ENCODE assay signal across 8 mouse cellular contexts in genomic region chr4:43726995-43727394, GRCm38 (mm10). TPM values are rescaled to one million over a fixed set of nuclear protein-coding genes. Genes with fewer than 3 reads are reported as not detected.
A peak's percentile ranks its signal among the peaks of the same experiment; 100 is the strongest.
DNase-seq lines count a peak whose midpoint lies in the region; ATAC-seq lines count a peak whose summit lies in the region.

TSS of gene Hrct1 (plus strand) at chr4:43727188.

- peak within 1 kb of the TSS; percentile 84 for H3K27ac ChIP-seq in kidney, embryonic 16.5 days (ENCODE audit: low read length)
- no peak within 1 kb of the TSS for H3K27ac ChIP-seq in midbrain, embryonic 16.5 days (ENCODE audit: low read length)

- peak; percentile 11 to 14 for DNase-seq in spleen, postnatal 36 days (ENCODE audit: low spot score in 2 of 2)
- DNase-seq in spleen, postnatal 10 days (ENCODE audit: low spot score in 2 of 2) = no peak
- peak; percentile 92 to 97 for DNase-seq in heart, adult 18-20 months
- DNase-seq in lung, postnatal 4 days = peak; percentile 87 to 93
- no peak for DNase-seq in layer of hippocampus, postnatal 14 days (ENCODE audit: low spot score in 2 of 2)
- DNase-seq in embryo, embryonic 10.5 days (ENCODE audit: low spot score) = no peak

- H3K27me3 ChIP-seq in kidney, embryonic 16.5 days (ENCODE audit: insufficient read depth, low read length) = no peaks in the 10 kb centered on the region
- no peaks in the 10 kb centered on the region for H3K27me3 ChIP-seq in midbrain, embryonic 16.5 days (ENCODE audit: control insufficient read depth, insufficient read depth, low read depth, low read length)

- H3K9ac ChIP-seq in kidney, embryonic 16.5 days (replicated peaks; ENCODE audit: low read length) = no peak within 1 kb of the TSS; the same call in 1 of the 2 replicates
- no peak within 1 kb of the TSS for H3K9ac ChIP-seq in midbrain, embryonic 16.5 days (ENCODE audit: low read depth, low read length)

- 30% methylated on average over 3 of the region's 3 CpGs for WGBS in kidney, embryonic 16.5 days
- WGBS in midbrain, embryonic 16.5 days = 62% methylated on average over 3 of the region's 3 CpGs

- H3K36me3 ChIP-seq in kidney, embryonic 16.5 days (ENCODE audit: insufficient read depth, low read length) = no peaks in the 10 kb centered on the region
- no peaks in the 10 kb centered on the region for H3K36me3 ChIP-seq in midbrain, embryonic 16.5 days (ENCODE audit: control insufficient read depth, insufficient read depth, low read length)

- H3K4me3 ChIP-seq in kidney, embryonic 16.5 days (ENCODE audit: low read length) = no peak within 1 kb of the TSS
- no peak within 1 kb of the TSS for H3K4me3 ChIP-seq in midbrain, embryonic 16.5 days (ENCODE audit: low read depth, low read length)

- H3K9me3 ChIP-seq in kidney, embryonic 16.5 days (ENCODE audit: low read length) = no peaks in the 10 kb centered on the region
- H3K9me3 ChIP-seq in midbrain, embryonic 16.5 days (replicated peaks; ENCODE audit: control insufficient read depth, low read length, poor library complexity, severe bottlenecking) = no peaks in the 10 kb centered on the region

- peaks cover 31% of the 10 kb centered on the region for H3K4me1 ChIP-seq in kidney, embryonic 16.5 days (ENCODE audit: insufficient read depth, low read length)
- no peaks in the 10 kb centered on the region for H3K4me1 ChIP-seq in midbrain, embryonic 16.5 days (ENCODE audit: control insufficient read depth, insufficient read depth, low read length)

- no peak within 1 kb of the TSS for H3K4me2 ChIP-seq in kidney, embryonic 16.5 days (replicated peaks; ENCODE audit: low read depth, low read length)
- H3K4me2 ChIP-seq in midbrain, embryonic 16.5 days (ENCODE audit: low read length) = no peak within 1 kb of the TSS

- peak; percentile 78 for ATAC-seq in kidney, embryonic 16.5 days (ENCODE audit: low FRiP score, low TSS enrichment)
- ATAC-seq in midbrain, embryonic 16.5 days = no peak

RNA-seq across cellular contexts. Expression of gene Hrct1, which starts in this region (rescaled TPM):
- total RNA-seq in heart, adult 18-20 months (2021) = 1 to 10 TPM; 4.2 to 4.9 TPM
- 1.1 and 1.3 TPM in 2 replicates for polyA plus RNA-seq in kidney, embryonic 16.5 days (2015; fragmentation: Nextera tagmentation; extraction: Ambion mirVana)
- 0.29 and 0.34 TPM in 2 replicates for polyA plus RNA-seq in midbrain, embryonic 16.5 days (2015; fragmentation: Nextera tagmentation; extraction: Ambion mirVana)
- 1 to 10 TPM in 1 of 2 experiments, under 1 TPM in 1; 0.52 to 1.5 TPM for total RNA-seq in layer of hippocampus, postnatal 14 days (2021)

Comparison
In these comparisons a context has a peak if more than half of its experiments do, and no peak if none do; other contexts are left out.
1. DNase-seq: peak in spleen, postnatal 36 days (2 of 2), heart, adult 18-20 months (2 of 2) and lung, postnatal 4 days (2 of 2); none in spleen, postnatal 10 days (0 of 2), layer of hippocampus, postnatal 14 days (0 of 2) and embryo, embryonic 10.5 days (single experiment).